ENCODE assay signal across 9 mouse cellular contexts in genomic region chr1:135324571-135324970, GRCm38 (mm10). TPM values are rescaled to one million over a fixed set of nuclear protein-coding genes. Genes with fewer than 3 reads are reported as not detected.
A peak's percentile ranks its signal among the peaks of the same experiment; 100 is the strongest.
DNase-seq lines count a peak whose midpoint lies in the region; ATAC-seq and TF ChIP-seq lines count a peak whose summit lies in the region.
"Had no signal": no experiment of that assay in that cellular context is flagged by ENCODE, and none has a peak within 500 bp of the region (broad histone marks: within the 10 kb centered on the region; RNA-seq: fewer than 3 reads in every experiment).

TSS of gene Lmod1 (plus strand) at chr1:135324807.

- TF ChIP-seq CTCF in hindbrain, postnatal 0 days (IDR thresholded peaks at IDR 0.05; ENCODE audit: low read depth) = no peak
- no peak for TF ChIP-seq CTCF in small intestine, adult 2 months (IDR thresholded peaks at IDR 0.05; ENCODE audit: extremely low read depth, insufficient read length, insufficient replicate concordance, low read depth, low read length)

- TF ChIP-seq POLR2A in small intestine, adult 2 months (IDR thresholded peaks at IDR 0.05; ENCODE audit: low read depth, low read length) = no peak

- H3K4me1 ChIP-seq in hindbrain, embryonic 10.5 days (replicated peaks) = peaks cover 24% of the 10 kb centered on the region
- no peaks in the 10 kb centered on the region for H3K4me1 ChIP-seq in hindbrain, postnatal 0 days (ENCODE audit: insufficient read depth, low read length)
- peaks cover 4% of the 10 kb centered on the region for H3K4me1 ChIP-seq in heart, embryonic 16.5 days (ENCODE audit: control insufficient read depth, insufficient read depth, low read length)
- peaks cover 12% of the 10 kb centered on the region; the same call in 1 of the 2 replicates for H3K4me1 ChIP-seq in limb, embryonic 11.5 days (ENCODE audit: control insufficient read depth, insufficient read depth, low read length)
- H3K4me1 ChIP-seq in small intestine, adult 2 months (ENCODE audit: control insufficient read depth, insufficient read depth, insufficient read length, low read length) = peaks cover 3% of the 10 kb centered on the region; the same call in 1 of the 2 replicates

- H3K36me3 ChIP-seq in hindbrain, embryonic 10.5 days = no peaks in the 10 kb centered on the region
- no peaks in the 10 kb centered on the region for H3K36me3 ChIP-seq in hindbrain, postnatal 0 days (ENCODE audit: insufficient read depth, low read length)
- no peaks in the 10 kb centered on the region for H3K36me3 ChIP-seq in heart, embryonic 16.5 days (ENCODE audit: control insufficient read depth, insufficient read depth)
- no peaks in the 10 kb centered on the region for H3K36me3 ChIP-seq in limb, embryonic 11.5 days (ENCODE audit: control insufficient read depth, insufficient read depth, low read length)
- H3K36me3 ChIP-seq in small intestine, adult 2 months (ENCODE audit: control insufficient read depth, insufficient read depth, low read length) = no peaks in the 10 kb centered on the region

- H3K4me2 ChIP-seq in hindbrain, postnatal 0 days (ENCODE audit: low read depth, low read length) = no peak within 1 kb of the TSS
- peak within 1 kb of the TSS; percentile 44 for H3K4me2 ChIP-seq in heart, embryonic 16.5 days (ENCODE audit: low read depth, low read length)
- peak within 1 kb of the TSS; percentile 32 for H3K4me2 ChIP-seq in limb, embryonic 11.5 days (ENCODE audit: low read depth, severe bottlenecking)

- peaks cover 10% of the 10 kb centered on the region for H3K27me3 ChIP-seq in hindbrain, embryonic 10.5 days (ENCODE audit: insufficient read depth, poor library complexity, severe bottlenecking)
- H3K27me3 ChIP-seq in hindbrain, postnatal 0 days (ENCODE audit: insufficient read depth, low read length) = no peaks in the 10 kb centered on the region
- H3K27me3 ChIP-seq in heart, embryonic 16.5 days (ENCODE audit: control insufficient read depth, insufficient read depth, low read length) = peaks cover 4% of the 10 kb centered on the region; the same call in 1 of the 2 replicates
- no peaks in the 10 kb centered on the region for H3K27me3 ChIP-seq in limb, embryonic 11.5 days (ENCODE audit: control insufficient read depth, insufficient read depth, low read length)
- H3K27me3 ChIP-seq in small intestine, adult 2 months (ENCODE audit: control insufficient read depth, insufficient read depth, low read length) = no peaks in the 10 kb centered on the region; the same call in 1 of the 2 replicates

- H3K9me3 ChIP-seq in hindbrain, embryonic 10.5 days = no peaks in the 10 kb centered on the region
- no peaks in the 10 kb centered on the region for H3K9me3 ChIP-seq in hindbrain, postnatal 0 days (ENCODE audit: low read length)
- no peaks in the 10 kb centered on the region for H3K9me3 ChIP-seq in heart, embryonic 16.5 days (replicated peaks; ENCODE audit: control insufficient read depth, low read length)
- no peaks in the 10 kb centered on the region for H3K9me3 ChIP-seq in limb, embryonic 11.5 days (ENCODE audit: control insufficient read depth, low read length)

- WGBS in hindbrain, embryonic 10.5 days = 15% methylated on average over 8 of the region's 8 CpGs
- 17% methylated on average over 8 of the region's 8 CpGs for WGBS in hindbrain, postnatal 0 days
- 10% methylated on average over 8 of the region's 8 CpGs for whole genome bisulfite sequencing in heart, embryonic 16.5 days
- WGBS in limb, embryonic 11.5 days = 9% methylated on average over 8 of the region's 8 CpGs
- 37% methylated on average over 8 of the region's 8 CpGs for WGBS in small intestine, adult 2 months

- no peak within 1 kb of the TSS for H3K9ac ChIP-seq in hindbrain, postnatal 0 days (replicated peaks; ENCODE audit: low read length)
- peak within 1 kb of the TSS; percentile 35; the same call in 1 of the 2 replicates for H3K9ac ChIP-seq in heart, embryonic 16.5 days (ENCODE audit: low read length)
- no peak within 1 kb of the TSS for H3K9ac ChIP-seq in limb, embryonic 11.5 days (ENCODE audit: low read length)

- H3K27ac ChIP-seq in hindbrain, embryonic 10.5 days = 0 out of 2 replicates have a peak within 1 kb of the TSS, but pooled peaks have one; percentile 8
- no peak within 1 kb of the TSS for H3K27ac ChIP-seq in hindbrain, postnatal 0 days
- no peak within 1 kb of the TSS; the same call in 1 of the 2 replicates for H3K27ac ChIP-seq in heart, embryonic 16.5 days (ENCODE audit: low read length)
- no peak within 1 kb of the TSS for H3K27ac ChIP-seq in limb, embryonic 11.5 days (replicated peaks; ENCODE audit: low read depth, low read length)
- peak within 1 kb of the TSS; percentile 78 for H3K27ac ChIP-seq in small intestine, adult 2 months (ENCODE audit: insufficient read depth, low read depth, low read length)

- ATAC-seq in hindbrain, postnatal 0 days = no peak
- no peak for ATAC-seq in heart, embryonic 16.5 days (replicated peaks; ENCODE audit: extremely low read depth, insufficient read depth, low FRiP score)
- peak; percentile 82 for ATAC-seq in limb, embryonic 11.5 days (ENCODE audit: insufficient number of reproducible peaks, low FRiP score, low TSS enrichment, low read depth)
- no peak for ATAC-seq in frontal cortex, adult (ENCODE audit: low TSS enrichment)

- peak; percentile 66 for DNase-seq in hindbrain, embryonic 10.5 days (ENCODE audit: low spot score)
- no peak for DNase-seq in hindbrain, postnatal 0 days (ENCODE audit: low spot score)
- DNase-seq in embryo, embryonic 11 days = peak; percentile 86
- peak; percentile 85 for DNase-seq in limb, embryonic 11.5 days (ENCODE audit: low spot score)
- DNase-seq in thymus, postnatal 14 days = no peak

- H3K4me3 ChIP-seq in hindbrain, embryonic 10.5 days = peak within 1 kb of the TSS; percentile 28
- H3K4me3 ChIP-seq in hindbrain, postnatal 0 days (ENCODE audit: low read length) = no peak within 1 kb of the TSS
- peak within 1 kb of the TSS; percentile 35 for H3K4me3 ChIP-seq in heart, embryonic 16.5 days (ENCODE audit: low read length)
- H3K4me3 ChIP-seq in limb, embryonic 11.5 days (ENCODE audit: low read depth, low read length) = no peak within 1 kb of the TSS
- peak within 1 kb of the TSS; percentile 50 for H3K4me3 ChIP-seq in small intestine, adult 2 months (ENCODE audit: low read depth, low read length)

RNA-seq across cellular contexts. Expression of gene Lmod1, which starts in this region (rescaled TPM):
- 0.50 and 0.66 TPM in 2 replicates for polyA plus RNA-seq in hindbrain, embryonic 10.5 days (2016; fragmentation: Nextera tagmentation; extraction: Ambion mirVana)
- 0.47 TPM in 1 of 2 replicates, not detected in the other for total RNA-seq in hindbrain, postnatal 0 days (2014; rRNA removed)
- polyA plus RNA-seq in hindbrain, postnatal 0 days (2015; fragmentation: Nextera tagmentation; extraction: Ambion mirVana) = 0.24 and 0.38 TPM in 2 replicates
- polyA plus RNA-seq in heart, embryonic 16.5 days (2015; fragmentation: Nextera tagmentation; extraction: Ambion mirVana) = 1.7 TPM in 2 replicates
- 0.27 and 0.39 TPM in 2 replicates for polyA plus RNA-seq in limb, embryonic 11.5 days (2014; fragmentation: Nextera tagmentation; extraction: Ambion mirVana)
- polyA plus RNA-seq in small intestine, adult 2 months (2012; rRNA removed) = 13.3 and 16.0 TPM in 2 replicates
- total RNA-seq: CH12.LX had no signal

Comparison
In these comparisons a context has a peak if more than half of its experiments do, and no peak if none do; other contexts are left out.
1. Peak in DNase-seq, H3K4me3 ChIP-seq and H3K27ac ChIP-seq in hindbrain, embryonic 10.5 days; RNA of the gene not detected or under 1 TPM.
2. Peak in DNase-seq, ATAC-seq and H3K4me2 ChIP-seq in limb, embryonic 11.5 days; RNA of the gene not detected or under 1 TPM.
3. H3K4me3 ChIP-seq: peak in heart, embryonic 16.5 days (single experiment) and small intestine, adult 2 months (single experiment); none in hindbrain, postnatal 0 days (single experiment) and limb, embryonic 11.5 days (single experiment).